Mouse (Mus musculus) bone marrow, adult 2 months (tissue): ENCODE measurements around the gene Spx. TPM values are rescaled to one million over a fixed set of nuclear protein-coding genes. Genes with fewer than 3 reads are reported as not detected.

Source experiments
- H3K27ac ChIP-seq: fragments of 200-500 bp; 2 replicates; pipeline ENCODE4 v1.5.1; 2012; ENCODE audit warnings: low read depth, mild to moderate bottlenecking, control low read depth, inconsistent platforms, low read length; ENCODE audit not compliant: control insufficient read depth, poor library complexity, insufficient read depth
- H3K4me1 ChIP-seq: fragments of 200-500 bp; 2 replicates; pipeline ENCODE4 v1.6.1; 2011; ENCODE audit warnings: low read length; ENCODE audit not compliant: control insufficient read depth, insufficient read depth
- H3K4me3 ChIP-seq: fragments of 200-500 bp; replicated peaks from 2 replicates; pipeline ENCODE3; 2011; ENCODE audit warnings: mild to moderate bottlenecking, low read depth, low read length, control low read depth; ENCODE audit not compliant: control insufficient read depth
- CTCF ChIP-seq: fragments of 200-500 bp; IDR thresholded peaks from 2 replicates; pipeline ENCODE4 v1.5.1; 2011; ENCODE audit warnings: low read length, control low read depth; ENCODE audit not compliant: control insufficient read depth, insufficient read depth
- POLR2A ChIP-seq: fragments of 200-500 bp; IDR thresholded peaks from 2 replicates; pipeline ENCODE4 v1.6.1; 2011; ENCODE audit warnings: low read depth, mild to moderate bottlenecking, control low read depth, low read length, borderline replicate concordance; ENCODE audit not compliant: control insufficient read depth
- WGBS: fragments of 180-500 bp; shearing (Covaris S2); methylation state at CpG from one replicate; pipeline ENCODE4 v1.1.7; 2018; 5-methylcytosine and 5-hydroxymethylcytosine counted together
- polyA plus RNA-seq: library from polyadenylated mRNA; stranded (reverse); fragments of >200 nt; gene quantifications from 2 replicates; pipeline ENCODE4 v1.2.4, GENCODE M21; 2011; ENCODE audit warnings: low replicate concordance; ENCODE audit not compliant: missing spikeins, insufficient read depth, insufficient read length

Spx gene
- polyA plus RNA-seq, 1 experiment = not detected

DNA sequence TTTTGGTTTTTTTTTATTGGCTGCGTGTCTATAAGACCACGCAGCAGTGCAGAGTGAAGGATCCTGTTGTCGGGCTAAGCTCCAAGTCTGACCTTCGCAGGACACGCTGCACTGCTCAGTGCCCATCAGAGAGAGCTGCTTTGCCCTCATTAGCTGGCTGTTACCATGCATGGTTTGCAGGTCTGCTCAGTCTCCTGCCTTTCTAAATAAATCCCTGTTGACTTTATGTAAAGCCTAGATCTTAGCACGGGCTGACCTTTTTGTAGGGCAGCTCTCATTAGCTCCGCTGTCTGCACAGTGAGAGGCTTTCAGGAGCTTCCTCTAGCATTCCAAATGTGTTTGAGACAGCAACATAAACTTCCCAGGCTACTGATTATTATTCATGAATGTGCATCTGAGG is 44.8 kb downstream of the Spx start:
- TF ChIP-seq POLR2A (no peak), CTCF (no peak)
- WGBS = 88% methylated on average over 7 of the region's 7 CpGs
- Histone ChIP-seq H3K4me3 (no peak overlapping the region), H3K4me1 (no peaks in the 10 kb centered on the region), H3K27ac (no peak overlapping the region)

DNA sequence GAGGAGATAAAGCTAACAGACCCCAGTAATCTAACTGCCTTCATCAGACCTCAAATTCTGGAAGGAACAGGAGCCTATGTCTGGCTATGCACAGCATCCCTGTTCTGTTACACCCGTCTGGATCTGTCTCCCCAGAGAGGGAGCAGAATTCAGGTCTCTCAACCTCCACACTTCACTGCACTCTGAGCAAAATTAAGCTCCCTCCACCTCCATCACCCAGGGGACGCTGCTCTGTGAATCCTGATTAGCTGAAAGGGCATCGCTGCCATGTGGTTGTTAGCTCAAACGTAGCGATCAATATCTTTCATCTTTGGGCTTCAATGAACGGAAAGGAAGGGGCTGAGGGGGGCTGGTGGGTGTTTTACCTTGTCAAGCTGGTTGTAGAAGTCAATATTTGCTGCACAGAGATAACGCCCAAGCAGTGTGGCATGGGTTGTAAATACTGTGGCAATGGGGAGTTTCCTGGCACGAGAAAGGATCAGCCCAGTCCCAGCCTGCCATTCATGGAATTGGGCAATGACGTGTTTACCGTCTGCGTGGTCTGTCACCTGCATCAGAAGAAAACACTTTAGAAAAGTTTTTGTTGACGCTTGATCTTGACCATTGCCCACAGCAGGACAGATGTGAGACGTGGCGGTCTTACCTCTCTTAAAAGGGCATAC is 45.9 kb downstream of the Spx start:
- 78% methylated on average over 14 of the region's 14 CpGs for WGBS
- Histone ChIP-seq H3K4me1 (no peaks in the 10 kb centered on the region), H3K4me3 (no peak overlapping the region), H3K27ac (no peak overlapping the region)
- TF ChIP-seq CTCF (no peak), POLR2A (no peak)

DNA sequence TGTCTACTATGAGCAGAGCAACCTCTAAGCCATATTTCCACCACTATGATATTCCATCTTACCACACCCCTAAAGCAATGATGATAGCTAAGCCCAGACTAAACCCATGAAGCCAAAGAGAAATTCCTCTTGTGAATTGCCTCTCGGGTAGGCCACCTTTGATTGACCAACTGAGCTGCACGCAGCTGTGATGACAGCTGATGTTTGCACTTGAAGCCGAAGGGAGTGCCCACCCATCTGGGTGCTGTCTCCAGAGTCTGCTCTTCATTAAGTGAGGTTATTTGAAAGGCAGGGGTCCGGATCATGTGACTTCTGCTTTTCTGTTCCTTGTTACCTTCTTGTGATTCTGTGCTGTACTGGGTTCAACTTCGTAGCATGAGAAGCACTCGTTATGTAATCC is 49.0 kb downstream of the Spx start:
- TF ChIP-seq CTCF = no peak
- H3K4me3 ChIP-seq = no peak overlapping the region
- 74% methylated on average over 6 of the region's 6 CpGs for WGBS
- H3K27ac ChIP-seq = no peak overlapping the region
- H3K4me1 ChIP-seq = no peaks in the 10 kb centered on the region

Other genes starting within 250 kb of the Spx start
- gene Slco1a6, start 204.9 kb upstream of the Spx start, polyA plus RNA-seq = not detected in 2 replicates
- gene Iapp, start 115.0 kb upstream of the Spx start, polyA plus RNA-seq = not detected in 2 replicates
- 0.62 TPM in 1 of 2 replicates, not detected in the other for gene Slco1a5, start 90.5 kb upstream of the Spx start, polyA plus RNA-seq
- gene Pyroxd1, start 67.8 kb upstream of the Spx start, polyA plus RNA-seq = 2.5 and 5.2 TPM in 2 replicates
- gene Recql, start 26.4 kb upstream of the Spx start, polyA plus RNA-seq = 47.4 and 59.3 TPM in 2 replicates
- gene Golt1b, start 26.2 kb upstream of the Spx start, polyA plus RNA-seq = 9.3 and 13.2 TPM in 2 replicates
- gene Gys2, start 59.7 kb downstream of the Spx start, polyA plus RNA-seq = 8.2 TPM in 1 of 2 replicates, not detected in the other
- gene Ldhb, start 94.5 kb downstream of the Spx start, polyA plus RNA-seq = 6.4 and 46.9 TPM in 2 replicates
- 1.7 and 1.8 TPM in 2 replicates for gene Kcnj8, start 158.2 kb downstream of the Spx start, polyA plus RNA-seq